Mouse (Mus musculus) CH12F3 (cell line): ENCODE measurements around the gene Syp.

Experiments used
- in situ Hi-C: fragments of 300-500 bp; cut with MboI; formaldehyde crosslinking; loops from 2 replicates; pipeline ENCODE4 v1.14.3; 2020; ENCODE audit warnings: low sequenced_read_pairs

The Syp gene

DNA sequence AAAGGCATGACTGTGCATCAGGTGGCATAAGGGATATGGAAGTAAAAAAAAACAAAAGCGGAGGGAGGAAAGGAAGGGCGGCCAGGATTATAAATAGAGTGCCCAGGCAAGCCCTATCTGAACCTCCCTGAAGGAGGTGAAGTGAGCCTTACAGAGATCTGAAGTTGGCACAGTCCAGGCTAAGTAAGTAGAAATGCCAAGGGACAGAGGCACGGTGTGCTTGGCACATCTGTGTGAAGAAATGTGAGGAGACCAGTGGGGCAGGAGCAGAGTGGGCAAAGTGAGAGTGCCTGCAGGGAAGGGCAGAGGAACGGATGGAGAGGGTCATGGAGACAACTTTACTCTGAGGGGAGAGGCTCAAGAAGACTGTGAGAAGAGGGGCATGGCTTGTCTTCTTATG lies 22.8 kb downstream of the Syp start:
- in situ Hi-C loops: no loop called here

DNA sequence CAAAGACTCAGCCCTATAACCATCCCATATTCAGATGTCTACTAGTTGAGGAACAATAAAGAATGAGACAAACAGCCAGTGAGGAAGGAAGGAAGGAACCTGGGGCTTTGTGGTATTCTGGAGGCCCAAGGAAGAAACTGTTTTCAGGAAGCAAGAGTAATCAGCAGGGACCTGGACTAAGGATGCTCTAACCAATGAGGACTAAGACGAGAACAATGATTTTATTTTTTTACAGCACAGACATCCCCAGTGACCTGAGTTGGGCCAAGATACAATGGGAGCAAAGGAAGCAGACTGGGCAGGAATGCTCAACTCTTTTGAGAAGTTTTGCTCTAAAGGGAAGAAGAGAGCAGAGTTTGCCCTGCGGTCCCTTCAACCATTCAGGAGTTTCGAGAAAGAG lies 24.7 kb downstream of the Syp start:
- in situ Hi-C loops: no loop called here

DNA sequence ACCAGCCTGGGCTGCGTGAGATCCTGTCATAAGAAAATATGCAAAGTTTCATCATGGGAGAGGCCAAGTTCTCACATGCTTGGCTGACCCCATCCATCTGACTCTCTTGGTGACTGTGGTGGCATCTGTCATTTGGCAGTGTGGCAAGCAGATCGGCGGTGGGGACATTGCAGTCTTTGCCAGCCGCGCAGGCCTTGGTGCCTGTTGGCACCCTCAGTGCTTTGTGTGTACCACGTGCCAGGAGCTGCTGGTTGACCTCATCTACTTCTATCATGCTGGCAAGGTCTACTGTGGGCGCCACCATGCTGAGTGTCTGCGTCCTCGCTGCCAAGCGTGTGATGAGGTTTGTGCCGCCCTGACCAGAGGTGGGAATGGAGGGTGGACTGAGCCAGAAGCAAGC lies 26.5 kb downstream of the Syp start:
- in situ Hi-C loops: no loop called here

DNA sequence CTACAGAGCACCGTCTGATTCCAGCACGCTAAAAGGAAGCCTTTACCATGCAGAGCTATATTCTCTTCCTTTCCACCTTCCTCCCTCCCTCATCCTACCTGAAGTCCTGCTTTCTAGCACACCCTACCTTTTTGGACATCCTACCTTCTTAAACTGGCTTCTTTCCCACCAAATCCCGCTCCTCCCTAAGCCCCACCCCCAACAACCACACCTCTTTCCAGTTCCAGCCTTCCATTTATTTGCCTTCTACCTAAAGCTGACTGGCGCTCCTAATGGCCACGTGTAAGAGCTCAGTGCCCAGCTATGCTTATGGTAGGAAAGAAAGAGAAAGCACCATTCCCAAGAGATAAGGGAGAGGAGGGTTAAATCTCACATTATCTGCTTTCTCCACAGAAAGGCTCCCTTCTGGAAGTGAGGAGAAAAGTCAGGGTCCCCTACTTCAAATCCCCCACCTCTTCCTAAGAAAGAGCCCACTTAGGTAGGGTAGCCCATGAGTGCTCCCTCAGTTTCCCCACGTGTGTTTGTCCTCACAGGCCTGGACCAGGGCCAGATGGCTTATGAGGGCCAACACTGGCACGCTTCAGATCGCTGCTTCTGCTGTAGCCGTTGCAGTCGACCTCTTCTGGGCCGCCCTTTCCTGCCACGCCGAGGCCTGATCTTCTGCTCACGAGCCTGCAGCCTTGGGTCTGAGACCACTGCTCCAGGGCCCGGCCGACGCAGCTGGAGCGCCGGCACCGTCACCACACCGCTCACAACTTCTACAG lies 27.6 kb downstream of the Syp start:
- in situ Hi-C loops: no loop called here

DNA sequence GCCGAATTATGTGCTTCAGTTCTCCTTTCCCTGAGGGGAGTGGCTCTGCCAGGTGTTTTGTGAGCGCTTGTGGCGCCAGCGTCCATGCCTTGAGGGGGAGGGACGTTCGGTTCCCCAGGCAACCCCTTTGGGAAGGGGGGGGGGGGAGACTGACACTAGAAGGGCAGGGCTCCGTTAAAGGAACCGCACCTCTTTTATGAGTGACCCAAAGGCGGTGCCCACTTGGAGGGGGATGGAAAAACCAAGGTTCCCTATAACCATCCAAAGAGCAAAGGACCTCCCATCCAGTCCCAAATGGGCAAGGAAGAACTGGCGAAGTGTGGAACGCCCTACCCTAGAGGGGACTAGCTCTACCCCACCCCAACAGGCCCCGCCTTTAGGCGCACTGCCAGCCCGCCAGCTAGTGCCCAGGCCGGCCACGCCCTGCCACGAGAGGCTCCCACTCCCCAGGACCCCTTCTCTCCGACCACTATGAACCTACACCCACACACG lies 32.2 kb downstream of the Syp start:
- in situ Hi-C loops: no loop called here

DNA sequence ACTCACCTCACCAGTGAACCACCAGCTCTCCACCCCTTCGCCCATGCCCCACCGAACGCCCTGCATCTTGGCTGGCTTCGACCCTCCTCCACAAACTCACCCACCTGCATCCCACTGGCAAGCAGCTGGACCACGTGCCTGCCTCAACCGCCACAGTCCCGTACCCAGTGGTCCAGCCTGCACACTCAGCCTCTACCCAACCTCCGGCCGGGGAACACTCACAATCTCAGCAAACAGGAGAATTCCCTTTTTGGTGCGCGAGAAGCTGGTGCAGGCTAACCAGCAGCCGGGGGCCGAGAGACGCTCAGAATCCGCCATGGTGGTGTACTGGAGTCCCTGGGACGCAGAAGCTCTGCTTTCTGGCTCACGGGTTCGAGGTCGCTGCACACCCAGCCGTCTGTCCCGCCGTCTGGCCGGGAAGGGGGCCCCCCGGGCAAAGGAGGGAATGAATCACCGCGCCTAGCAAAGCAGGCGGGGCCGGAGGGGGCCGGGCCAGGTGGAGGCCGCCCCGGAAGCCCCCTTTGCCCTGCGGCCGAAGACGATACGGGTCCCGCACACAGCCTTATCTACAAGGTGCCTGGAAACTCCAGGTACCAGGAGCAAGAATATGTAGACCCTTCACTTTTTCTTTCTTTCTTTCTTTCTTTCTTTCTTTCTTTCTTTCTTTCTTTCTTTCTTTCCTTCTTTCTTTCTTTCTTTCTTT lies 32.8 kb downstream of the Syp start, which contains the start of gene Plp2:
Plp2 (minus strand) TSS at position 470 of the 703 bp plus-strand sequence.
- in situ Hi-C loops: no loop called here

DNA sequence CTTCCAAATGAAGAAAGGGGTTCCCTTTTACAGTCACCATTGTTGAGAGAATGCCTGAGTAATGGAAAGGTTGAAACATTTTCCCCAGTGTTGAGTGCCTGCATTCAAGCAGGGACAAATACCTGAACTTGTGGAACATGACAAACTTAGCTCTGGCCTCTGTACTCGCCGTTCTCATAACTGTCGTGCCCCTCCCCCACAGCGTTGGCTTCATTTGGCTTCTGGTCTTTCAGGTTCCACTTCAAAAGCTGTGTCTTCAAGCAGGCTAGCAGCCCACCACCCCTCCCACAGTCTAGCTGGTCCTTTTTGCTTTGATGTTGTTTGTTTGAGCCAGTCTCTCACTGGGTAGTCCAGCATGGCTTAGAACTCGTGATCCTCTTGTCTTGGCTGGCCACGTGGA lies 34.5 kb downstream of the Syp start:
- in situ Hi-C loops: no loop called here

DNA sequence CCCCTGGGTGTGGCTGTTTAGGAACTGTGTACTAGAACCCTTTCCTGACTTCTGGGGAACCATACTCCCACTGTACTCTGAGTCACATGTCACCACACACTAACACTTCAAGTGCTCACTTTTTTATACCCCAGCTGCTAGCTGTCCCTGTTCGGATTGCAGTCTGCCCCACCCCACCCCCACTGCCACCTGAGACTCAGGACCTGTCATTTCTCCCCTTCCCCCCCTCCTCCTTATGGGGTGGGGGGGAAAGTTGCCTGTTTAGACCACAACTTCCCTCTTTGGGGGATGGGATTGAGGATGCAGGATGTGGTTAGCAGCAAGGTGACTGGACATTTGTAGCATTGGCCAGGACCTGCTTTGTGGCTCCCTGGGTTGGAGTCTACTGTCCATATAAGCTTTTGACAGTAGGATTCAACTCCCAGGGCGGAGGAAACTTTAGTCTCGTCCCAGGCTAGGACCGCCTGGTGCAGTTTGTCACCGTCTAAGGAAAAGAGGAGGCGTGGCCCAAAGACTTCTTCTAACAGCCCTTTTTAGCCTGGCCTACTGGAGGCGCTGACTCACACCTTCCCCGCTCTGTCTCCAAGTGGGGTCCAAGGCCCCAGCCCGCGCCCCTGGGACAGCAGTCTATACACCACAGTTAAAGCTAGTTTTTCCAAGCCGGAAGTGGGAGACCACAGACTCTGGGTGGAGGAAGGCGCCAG lies 35.5 kb downstream of the Syp start:
- in situ Hi-C loops: no loop called here

DNA sequence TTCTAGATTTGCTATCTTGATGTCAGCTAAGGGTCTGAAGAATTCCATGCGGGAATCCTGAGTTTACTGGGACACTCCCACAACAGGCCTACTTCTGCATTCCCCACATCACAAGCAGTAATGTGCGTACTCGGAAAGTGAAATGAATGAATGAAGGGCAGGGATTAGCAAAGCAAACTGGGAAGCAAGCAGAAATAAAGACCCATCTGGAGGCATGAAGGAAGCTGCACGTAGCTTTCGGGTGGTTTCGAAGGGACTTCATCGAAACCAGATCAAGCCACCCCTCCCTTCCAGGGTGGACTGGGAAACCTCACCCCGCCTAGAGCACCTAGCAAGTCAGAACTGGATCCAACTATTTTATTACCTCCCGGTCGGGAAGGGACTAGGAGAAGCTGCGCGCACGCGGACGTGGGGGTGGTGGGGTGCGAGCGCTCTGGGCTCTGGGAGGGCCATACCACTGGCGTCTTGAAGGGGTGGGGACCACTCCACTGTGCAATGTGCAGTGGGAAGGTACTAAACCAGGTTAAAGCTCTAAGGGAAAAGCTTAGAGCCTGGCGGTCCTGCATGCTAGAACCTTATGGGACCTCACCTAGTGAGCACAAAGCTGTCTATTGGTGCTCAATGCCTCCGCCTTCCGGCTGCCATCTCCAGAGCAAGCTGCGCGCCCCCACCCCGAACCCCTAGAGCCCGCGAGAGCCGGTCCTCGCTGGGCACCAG lies 36.2 kb downstream of the Syp start:
- in situ Hi-C loops: no loop called here

DNA sequence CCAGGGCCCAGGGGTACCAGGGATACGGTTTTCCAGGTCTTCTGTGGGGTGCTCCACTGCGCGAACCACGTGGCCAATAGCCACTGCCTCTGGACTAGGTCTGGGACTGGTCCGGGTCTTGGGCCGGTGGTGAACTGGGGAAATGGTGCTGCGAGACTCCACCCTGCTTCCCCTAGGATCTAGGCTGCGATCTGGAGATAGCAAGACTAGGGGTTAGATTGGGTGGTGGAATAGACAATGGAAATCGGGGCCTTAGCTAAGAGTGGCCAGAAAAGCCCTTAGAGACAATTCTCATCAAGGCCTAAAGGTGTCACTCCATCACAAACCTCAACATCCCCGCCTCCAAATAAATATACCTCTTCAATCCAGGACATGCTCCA lies 36.7 kb downstream of the Syp start:
- in situ Hi-C loops: loop anchor here (25.0 kb wide), 1 partner anchor 213 kb away; no protein-coding TSS in a partner anchor

DNA sequence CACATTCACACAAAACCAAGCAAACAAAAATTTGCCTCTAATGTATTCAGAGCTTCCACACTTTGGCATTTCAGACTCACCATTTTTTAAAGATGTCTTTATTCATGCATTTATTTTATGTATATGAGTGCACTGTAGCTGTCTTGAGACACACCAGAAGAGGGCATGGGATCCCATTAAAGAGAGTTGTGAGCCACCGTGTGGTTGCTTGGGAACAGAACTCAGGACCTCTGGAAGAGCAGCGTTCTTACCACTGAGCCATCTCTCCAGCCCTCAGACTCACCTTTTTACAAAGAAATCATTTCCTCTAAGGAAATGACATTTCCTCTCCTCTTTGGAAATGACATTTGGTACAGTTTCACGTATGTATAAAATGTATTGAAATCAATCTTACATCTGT lies 40.7 kb downstream of the Syp start:
- in situ Hi-C loops: loop anchor here (25.0 kb wide), 1 partner anchor 217 kb away; no protein-coding TSS in a partner anchor

DNA sequence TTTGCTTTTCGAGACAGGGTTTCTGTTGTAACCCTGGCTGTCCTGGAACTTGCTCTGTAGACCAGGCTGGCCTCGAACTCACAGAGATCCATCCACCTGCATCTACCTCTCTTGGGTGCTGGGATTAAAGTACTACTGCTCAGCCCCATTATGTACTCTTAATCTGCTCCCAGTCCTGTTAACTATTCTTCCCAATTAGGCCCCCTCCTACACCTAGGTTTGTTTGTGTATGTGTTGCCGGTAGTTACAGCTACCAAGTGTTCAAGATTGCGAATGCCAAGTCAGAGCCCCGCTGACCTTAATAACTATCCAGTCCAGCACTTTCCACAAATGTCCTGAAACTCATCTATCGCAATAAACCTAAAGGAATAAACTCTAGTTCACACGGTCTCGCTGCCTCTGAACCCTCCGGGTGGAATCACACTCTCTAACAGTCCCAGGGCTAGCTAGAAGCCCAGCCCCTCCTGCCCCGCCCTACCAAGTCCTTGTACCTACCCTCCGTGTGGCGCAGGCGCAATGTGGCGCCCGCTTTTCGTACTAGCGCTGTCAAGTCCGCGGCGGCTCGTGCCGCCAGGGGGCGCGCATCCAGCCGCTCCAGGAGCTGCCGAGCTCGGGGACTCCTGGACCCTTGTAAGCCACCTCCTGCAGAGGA lies 41.3 kb downstream of the Syp start:
- in situ Hi-C loops: loop anchor here (25.0 kb wide), 1 partner anchor 217 kb away; no protein-coding TSS in a partner anchor

DNA sequence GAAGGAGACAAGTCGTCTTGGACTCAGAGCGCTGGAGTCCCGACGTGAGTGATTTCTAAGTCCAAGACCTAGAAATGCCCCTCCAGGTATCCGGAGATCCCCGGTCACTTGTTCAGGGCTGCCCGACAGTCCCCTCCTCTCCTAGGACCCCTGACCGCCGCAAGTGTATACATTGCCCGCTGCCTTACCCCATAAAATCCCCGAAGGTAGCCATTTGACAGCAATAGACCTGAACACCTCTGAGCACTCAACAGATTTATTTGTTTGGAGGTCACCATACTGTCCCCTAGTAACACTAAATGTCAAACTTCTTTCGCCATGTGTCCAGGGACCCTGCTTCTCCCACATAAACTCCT lies 41.8 kb downstream of the Syp start:
- in situ Hi-C loops: loop anchor here (25.0 kb wide), 1 partner anchor 218 kb away; no protein-coding TSS in a partner anchor

DNA sequence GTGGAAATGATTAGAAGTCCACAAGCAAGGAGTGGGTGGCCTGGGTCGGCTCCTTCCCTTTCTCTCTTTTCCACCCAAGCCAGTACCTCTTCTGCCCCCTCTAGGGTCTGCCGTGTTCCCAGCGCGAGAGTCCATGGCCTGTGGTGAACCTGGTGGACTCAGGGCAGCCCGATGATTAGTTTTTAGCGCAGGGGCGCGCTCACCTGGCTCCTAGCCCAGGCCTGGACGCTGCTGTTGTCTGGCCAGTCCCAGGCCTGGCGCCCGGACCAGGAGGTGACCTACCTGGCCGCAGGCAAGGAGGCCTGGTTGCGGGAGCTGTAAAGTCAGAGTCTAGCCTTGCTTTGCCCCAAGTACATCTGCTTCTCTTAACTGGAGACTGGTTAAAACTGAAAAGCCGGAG lies 42.6 kb downstream of the Syp start, which contains the start of gene Magix:
Magix (minus strand) TSS at position 388 of the 400 bp plus-strand sequence.
- in situ Hi-C loops: loop anchor here (25.0 kb wide), 1 partner anchor 219 kb away; no protein-coding TSS in a partner anchor

DNA sequence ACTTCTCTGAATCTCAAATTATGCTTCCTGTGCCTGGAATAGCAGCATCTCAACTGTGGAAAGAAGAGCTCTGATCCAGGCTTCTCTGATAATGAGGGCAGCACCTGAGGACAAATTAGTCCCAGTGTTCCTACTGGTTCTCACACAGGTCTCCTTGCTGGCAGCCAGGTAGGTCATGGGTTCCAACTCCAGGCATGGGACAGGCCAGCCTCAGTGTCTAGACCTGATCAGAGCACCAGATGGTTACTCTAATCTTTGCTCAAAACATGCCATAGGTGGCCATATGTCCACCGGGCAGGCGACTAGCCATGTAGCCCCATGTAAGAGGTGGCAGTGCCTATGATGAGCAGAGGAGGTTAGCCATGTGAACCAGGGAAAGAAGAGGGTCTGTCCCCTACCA lies 50.0 kb downstream of the Syp start:
- in situ Hi-C loops: loop anchor here (25.0 kb wide), 1 partner anchor 226 kb away; no protein-coding TSS in a partner anchor

DNA sequence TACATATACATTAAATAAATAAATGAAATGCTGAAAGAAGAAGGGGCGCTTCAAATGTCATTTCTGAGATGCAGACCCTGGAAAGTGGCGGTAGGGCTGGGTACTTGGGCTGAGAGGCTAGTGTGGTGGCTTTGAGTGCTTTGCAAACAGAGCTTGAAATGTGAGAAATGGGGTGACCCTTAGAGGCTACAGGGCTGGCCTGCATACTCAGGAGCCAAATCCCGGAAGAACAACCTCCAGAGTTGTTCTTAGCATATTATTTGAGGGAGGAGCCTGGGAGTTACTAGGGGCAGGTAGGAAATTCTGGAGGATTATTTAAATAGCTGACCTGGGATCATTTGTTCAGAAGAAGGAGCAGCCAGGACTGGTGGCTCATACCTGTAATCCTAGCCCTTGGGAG lies 52.2 kb downstream of the Syp start:
- in situ Hi-C loops: loop anchor here (25.0 kb wide), 1 partner anchor 228 kb away; no protein-coding TSS in a partner anchor

DNA sequence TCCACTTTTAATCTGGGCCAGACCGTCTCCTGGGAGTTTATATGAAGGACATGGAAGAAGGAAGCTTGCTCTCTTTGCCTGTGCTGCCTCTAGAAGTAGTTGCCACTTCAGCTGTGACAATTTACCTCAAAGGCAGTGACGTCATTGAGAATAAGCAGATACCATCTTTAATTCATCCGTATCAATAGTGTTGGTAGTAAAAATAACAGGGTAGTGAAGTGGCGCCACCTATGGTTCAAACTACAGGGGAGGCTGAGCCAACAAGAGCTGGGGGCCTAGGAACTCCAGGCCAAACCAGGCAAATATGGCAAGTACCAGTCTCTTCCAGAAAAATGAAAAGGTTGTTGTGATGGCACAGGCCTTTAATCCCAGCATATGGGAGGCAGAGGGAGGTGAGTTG lies 54.6 kb downstream of the Syp start:
- in situ Hi-C loops: loop anchor here (25.0 kb wide), 1 partner anchor 231 kb away; no protein-coding TSS in a partner anchor

DNA sequence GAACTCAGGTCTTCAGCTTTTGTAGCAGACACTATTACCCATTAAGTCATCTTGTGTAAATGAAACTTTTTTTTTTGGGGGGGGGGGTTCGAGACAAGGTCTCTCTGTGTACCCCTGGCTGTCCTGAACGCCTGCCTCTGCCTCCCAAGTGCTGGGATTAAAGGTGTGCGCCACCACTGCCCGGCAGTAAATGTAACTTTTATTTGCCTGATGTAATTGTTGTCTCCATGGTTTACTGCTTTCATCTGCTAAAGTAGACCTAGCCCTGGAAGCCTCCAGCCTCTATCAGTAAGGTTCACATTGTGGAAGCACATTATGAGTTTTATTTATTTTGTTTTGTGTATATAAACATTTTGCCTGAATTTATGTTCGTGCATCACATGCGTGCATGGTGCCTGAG lies 58.2 kb downstream of the Syp start:
- in situ Hi-C loops: loop anchor here (25.0 kb wide), 1 partner anchor 234 kb away; no protein-coding TSS in a partner anchor

DNA sequence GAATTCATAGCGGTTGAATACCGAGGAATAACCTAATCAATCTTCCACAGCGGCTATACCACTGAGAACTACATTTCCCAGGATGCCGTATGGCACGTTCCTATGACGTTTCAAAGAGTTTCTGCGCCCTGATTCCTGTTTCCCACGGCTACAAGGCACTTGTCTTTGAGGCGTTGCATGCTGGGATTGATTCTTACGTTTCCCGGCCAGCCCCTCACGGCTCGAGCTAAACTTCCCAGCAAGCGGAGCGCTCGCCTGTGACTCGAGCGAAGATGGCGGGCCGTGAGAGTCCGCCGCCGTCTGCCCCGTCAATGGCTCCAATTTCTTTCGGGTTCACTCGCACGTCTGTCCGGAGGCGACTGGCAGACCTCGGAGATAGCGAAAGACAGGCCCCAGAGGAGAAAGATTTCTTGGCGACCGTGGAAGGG lies 58.7 kb downstream of the Syp start, which contains the start of gene Gpkow:
Gpkow (plus strand) TSS at position 178 of the 428 bp plus-strand sequence.
- in situ Hi-C loops: loop anchor here (25.0 kb wide), 1 partner anchor 235 kb away; no protein-coding TSS in a partner anchor
